Mouse (Mus musculus) CH12.LX (cell line): Measurements from ENCODE around the gene Rpl23. TPM values are rescaled to one million over a fixed set of nuclear protein-coding genes. Genes with fewer than 3 reads are reported as not detected.
"Not testable (repeated sequence)": the region's sequence is repeated elsewhere in the genome, so short reads cannot be mapped to it uniquely, and the experiment has no call there.

Experiments used
- DNase-seq: peaks from one replicate; pipeline ENCODE4 v3.0.0-alpha.2; 2013; ENCODE audit errors: extremely low read depth
- H3K27ac ChIP-seq: 2 replicates; pipeline ENCODE4 v1.5.1; 2012; ENCODE audit warnings: low read depth, mild to moderate bottlenecking, control low read depth, moderate library complexity; ENCODE audit not compliant: insufficient read depth
- H3K27me3 ChIP-seq: replicated peaks from 2 replicates; pipeline ENCODE3; 2012; ENCODE audit warnings: inconsistent platforms
- H3K36me3 ChIP-seq, 2 experiments: replicated peaks in 1 of 2; 2 replicates each; pipeline versions ENCODE3 to v1.6.1; 2012; ENCODE audit warnings: inconsistent platforms in 1 of 2, low read length in 1 of 2, mild to moderate bottlenecking in 1 of 2, mixed read lengths in 1 of 2, moderate library complexity in 1 of 2; ENCODE audit not compliant: control insufficient read depth in 1 of 2, insufficient read depth in 1 of 2
- H3K4me1 ChIP-seq, 2 experiments: 2 replicates each; pipeline ENCODE4 v1.6.1; 2012; ENCODE audit warnings: inconsistent platforms in 1 of 2, moderate library complexity in 1 of 2; ENCODE audit not compliant: insufficient read depth in 2 of 2, control insufficient read depth in 1 of 2
- H3K4me2 ChIP-seq: 2 replicates; pipeline ENCODE4 v1.6.1; 2012; ENCODE audit warnings: low read depth, mild to moderate bottlenecking, control low read depth; ENCODE audit not compliant: poor library complexity, insufficient read depth, severe bottlenecking
- H3K4me3 ChIP-seq, 3 experiments: fragments of 150-350 bp in 1 of 3; sonication (generic) in 1 of 3; replicated peaks in 1 of 3; 2 replicates each; pipeline versions ENCODE3 to v1.5.1; 2011 to 2012; ENCODE audit warnings: low read depth in 2 of 3, low read length in 2 of 3, mild to moderate bottlenecking in 2 of 3, moderate library complexity in 2 of 3, control low read depth in 1 of 3, improper control_type of control experiment in 1 of 3, inconsistent platforms in 1 of 3, mixed read lengths in 1 of 3; ENCODE audit not compliant: poor library complexity in 1 of 3
- H3K79me2 ChIP-seq: replicated peaks from 2 replicates; pipeline ENCODE4 v1.6.1; 2012; ENCODE audit warnings: mild to moderate bottlenecking, moderate library complexity; ENCODE audit not compliant: control insufficient read depth, poor library complexity, insufficient read depth, severe bottlenecking; ENCODE audit errors: extremely low read depth
- H3K9ac ChIP-seq: 2 replicates; pipeline ENCODE4 v1.6.1; 2012; ENCODE audit warnings: low read depth, mild to moderate bottlenecking, control low read depth, moderate library complexity; ENCODE audit not compliant: insufficient read depth
- H3K9me3 ChIP-seq: replicated peaks from 2 replicates; pipeline ENCODE3; 2012; ENCODE audit warnings: low read length, inconsistent platforms, mixed read lengths
- BHLHE40 ChIP-seq: IDR thresholded peaks from 2 replicates; pipeline ENCODE4 v1.6.1; 2011; ENCODE audit warnings: mild to moderate bottlenecking, low read depth, low read length, improper control_type of control experiment
- CHD1 ChIP-seq: IDR thresholded peaks from 2 replicates; pipeline ENCODE4 v1.6.1; 2012; ENCODE audit warnings: low read depth, low read length, improper control_type of control experiment, inconsistent platforms
- CHD2 ChIP-seq: IDR thresholded peaks from 2 replicates; pipeline ENCODE4 v1.6.1; 2011; ENCODE audit warnings: low read length, improper control_type of control experiment
- CTCF ChIP-seq, 2 experiments: IDR thresholded peaks in 1 of 2; conservative IDR thresholded peaks in 1 of 2; 2 replicates each; pipeline ENCODE4 v1.5.1; 2011 to 2012; ENCODE audit warnings: low read depth in 2 of 2, low read length in 2 of 2, improper control_type of control experiment in 1 of 2, inconsistent platforms in 1 of 2, mild to moderate bottlenecking in 1 of 2, moderate library complexity in 1 of 2
- E2F4 ChIP-seq: IDR thresholded peaks from 2 replicates; pipeline ENCODE4 v1.6.1; 2011; ENCODE audit warnings: low read depth, low read length, improper control_type of control experiment; ENCODE audit not compliant: insufficient replicate concordance
- ELF1 ChIP-seq: IDR thresholded peaks from 2 replicates; pipeline ENCODE4 v1.6.1; 2014; ENCODE audit warnings: low read depth, mild to moderate bottlenecking, inconsistent platforms, low read length, improper control_type of control experiment
- ETS1 ChIP-seq: conservative IDR thresholded peaks from 2 replicates; pipeline ENCODE4 v1.6.1; 2012; ENCODE audit warnings: low read depth, mild to moderate bottlenecking, inconsistent platforms, low read length, improper control_type of control experiment, moderate library complexity
- HCFC1 ChIP-seq: IDR thresholded peaks from 2 replicates; pipeline ENCODE4 v1.6.1; 2012; ENCODE audit warnings: low read depth, mild to moderate bottlenecking, inconsistent platforms, low read length, improper control_type of control experiment
- IRF4 ChIP-seq: IDR thresholded peaks from 2 replicates; pipeline ENCODE4 v1.6.1; 2014; ENCODE audit warnings: low read depth, mild to moderate bottlenecking, inconsistent platforms, low read length, improper control_type of control experiment
- JUN ChIP-seq: IDR thresholded peaks from 2 replicates; pipeline ENCODE4 v1.6.1; 2011; ENCODE audit warnings: low read depth, mild to moderate bottlenecking, low read length, improper control_type of control experiment, moderate library complexity; ENCODE audit not compliant: insufficient read depth
- MAX ChIP-seq: IDR thresholded peaks from 2 replicates; pipeline ENCODE4 v1.6.1; 2011; ENCODE audit warnings: low read length, improper control_type of control experiment
- MEF2A ChIP-seq: IDR thresholded peaks from 2 replicates; pipeline ENCODE4 v1.6.1; 2014; ENCODE audit warnings: low read depth, mild to moderate bottlenecking, inconsistent platforms, low read length, improper control_type of control experiment, borderline replicate concordance
- MXI1 ChIP-seq: IDR thresholded peaks from 2 replicates; pipeline ENCODE4 v1.6.1; 2011; ENCODE audit warnings: mild to moderate bottlenecking, low read depth, low read length, improper control_type of control experiment
- MYC ChIP-seq: IDR thresholded peaks from 2 replicates; pipeline ENCODE4 v1.6.1; 2011; ENCODE audit warnings: low read depth, mild to moderate bottlenecking, improper control_type of control experiment, low read length
- NELFE ChIP-seq: IDR thresholded peaks from 2 replicates; pipeline ENCODE4 v1.6.1; 2011; ENCODE audit warnings: low read depth, low read length, improper control_type of control experiment
- NRF1 ChIP-seq: IDR thresholded peaks from 2 replicates; pipeline ENCODE4 v1.6.1; 2014; ENCODE audit warnings: low read depth, mild to moderate bottlenecking, inconsistent platforms, low read length, improper control_type of control experiment, moderate library complexity
- PAX5 ChIP-seq: IDR thresholded peaks from 2 replicates; pipeline ENCODE4 v1.6.1; 2012; ENCODE audit warnings: low read length, inconsistent platforms, mixed read lengths
- POLR2A ChIP-seq: IDR thresholded peaks from 2 replicates; pipeline ENCODE4 v1.6.1; 2011; ENCODE audit warnings: low read depth, mild to moderate bottlenecking, improper control_type of control experiment, low read length
- RAD21 ChIP-seq: IDR thresholded peaks from 2 replicates; pipeline ENCODE4 v1.6.1; 2011; ENCODE audit warnings: low read depth, mild to moderate bottlenecking, low read length, improper control_type of control experiment, moderate library complexity
- SIN3A ChIP-seq: IDR thresholded peaks from 2 replicates; pipeline ENCODE4 v1.6.1; 2012; ENCODE audit warnings: low read length, improper control_type of control experiment, inconsistent platforms
- SMC3 ChIP-seq: IDR thresholded peaks from 2 replicates; pipeline ENCODE4 v1.6.1; 2011; ENCODE audit warnings: low read depth, low read length, improper control_type of control experiment
- TBP ChIP-seq: conservative IDR thresholded peaks from 2 replicates; pipeline ENCODE4 v1.6.1; 2011; ENCODE audit warnings: low read depth, low read length, improper control_type of control experiment
- UBTF ChIP-seq: IDR thresholded peaks from 2 replicates; pipeline ENCODE4 v1.6.1; 2012; ENCODE audit warnings: low read depth, mild to moderate bottlenecking, inconsistent platforms, low read length, improper control_type of control experiment, moderate library complexity
- USF1 ChIP-seq: IDR thresholded peaks from 2 replicates; pipeline ENCODE4 v1.6.1; 2014; ENCODE audit warnings: low read depth, mild to moderate bottlenecking, inconsistent platforms, low read length, improper control_type of control experiment
- ZC3H11A ChIP-seq: IDR thresholded peaks from 2 replicates; pipeline ENCODE4 v1.6.1; 2012; ENCODE audit warnings: low read depth, mild to moderate bottlenecking, inconsistent platforms, low read length, improper control_type of control experiment
- ZKSCAN1 ChIP-seq: IDR thresholded peaks from 2 replicates; pipeline ENCODE4 v1.6.1; 2012; ENCODE audit warnings: low read depth, inconsistent platforms, low read length, improper control_type of control experiment, borderline replicate concordance
- ZMIZ1 ChIP-seq: IDR thresholded peaks from 2 replicates; pipeline ENCODE4 v1.6.1; 2012; ENCODE audit warnings: low read depth, mild to moderate bottlenecking, inconsistent platforms, low read length, improper control_type of control experiment
- ZNF384 ChIP-seq: IDR thresholded peaks from 2 replicates; pipeline ENCODE4 v1.6.1; 2012; ENCODE audit warnings: low read depth, low read length, improper control_type of control experiment, inconsistent platforms
- dilution Hi-C: fragments of 300-500 bp; cut with MboI; formaldehyde crosslinking; loops from 2 replicates; pipeline ENCODE4 v1.14.3; 2020; ENCODE audit warnings: low sequenced_read_pairs; ENCODE audit not compliant: extremely low pct_unique_long_range_greater_than_20kb, extremely low pct_ligation_motif_present
- in situ Hi-C: fragments of 300-500 bp; cut with MboI; formaldehyde crosslinking; loops from 3 replicates; pipeline ENCODE4 v1.14.3; 2019; ENCODE audit warnings: low sequenced_read_pairs, low pct_ligation_motif_present, low pct_unique_long_range_greater_than_20kb, mixed read lengths
- polyA plus RNA-seq: library from polyadenylated mRNA; unstranded; fragments of >175 nt; gene quantifications from 2 replicates; pipeline ENCODE4 v1.2.1, GENCODE M21; 2012; ENCODE audit warnings: low read depth; ENCODE audit not compliant: insufficient read length
- total RNA-seq, 2 experiments: library from RNA; depleted of rRNA; stranded (reverse); fragments of 300-350 nt in 1 of 2; fragments of >200 nt in 1 of 2; gene quantifications; 2 replicates each; pipeline ENCODE4 v1.2.3; 2012 to 2014

The Rpl23 gene
- total and polyA plus RNA-seq, 3 experiments, result 1,387 to 2,073 (median 1,878) TPM

GRCm38 (mm10) chr11:97790778-97791438 is 8.7 kb upstream of the Rpl23 start:
- H3K27me3 ChIP-seq, H3K79me2 ChIP-seq, H3K9ac ChIP-seq, DNase-seq, in situ Hi-C loops, dilution Hi-C loops, H3K4me2 ChIP-seq, H3K27ac ChIP-seq, H3K4me3 ChIP-seq, H3K9me3 ChIP-seq, H3K36me3 ChIP-seq: not testable (repeated sequence)
- 0 out of 4 replicates have a peak, but pooled peaks of 1 of the 2 experiments have one; percentile 1 for TF ChIP-seq CTCF (conservative IDR thresholded peaks at IDR 0.05 in 1 of 2, IDR thresholded peaks at IDR 0.05 in 1 of 2; ENCODE audit: low read depth in 2 of 2, low read length in 2 of 2)
- TF ChIP-seq ZNF384, result peak; percentile 59
- TF ChIP-seq ELF1, result peak; percentile 30; the same call in 1 of the 2 replicates
- peak; percentile 94 for TF ChIP-seq TBP
- H3K4me1 ChIP-seq, result peaks cover 2 to 16% of the 10 kb centered on the region in 2 experiments; a peak in 3 of 4 replicates

- dilution Hi-C loops (no loop called here), in situ Hi-C loops (no loop called here)
Measured at GRCm38 (mm10) chr11:97789727-97790126, 7.5 kb upstream of the Rpl23 start.

GRCm38 (mm10) chr11:97787961-97788360 is 5.7 kb upstream of the Rpl23 start:
- dilution Hi-C loops, result no loop called here
- Histone ChIP-seq H3K27ac (no peak overlapping the region), H3K36me3 (peaks cover 0 to 2% of the 10 kb centered on the region in 2 experiments), H3K79me2 (0 out of 2 replicates have a peak, but pooled peaks cover 2% of the 10 kb centered on the region), H3K27me3 (peaks cover 7% of the 10 kb centered on the region), H3K4me1 (peaks cover 0 to 8% of the 10 kb centered on the region in 2 experiments; a peak in 2 of 4 replicates), H3K4me2 (no peak overlapping the region), H3K9me3 (peaks cover 5% of the 10 kb centered on the region), H3K4me3 (no peak overlapping the region), H3K9ac (no peak overlapping the region)
- DNase-seq, result no peak
- in situ Hi-C loops, result no loop called here
- TF ChIP-seq BHLHE40 (no peak), ETS1 (no peak), SIN3A (no peak), NELFE (no peak), USF1 (no peak), ZC3H11A (no peak), ZKSCAN1 (no peak), UBTF (no peak), ZMIZ1 (no peak), CHD2 (no peak), NRF1 (no peak), JUN (no peak)

More at GRCm38 (mm10) chr11:97789727-97790126, 7.5 kb upstream of the Rpl23 start:
- no peak overlapping the region for H3K9ac ChIP-seq
- DNase-seq, result no peak
- TF ChIP-seq NELFE, result no peak
- TF ChIP-seq PAX5, result no peak
- TF ChIP-seq BHLHE40, result no peak
- no peak for TF ChIP-seq MEF2A
- TF ChIP-seq ZKSCAN1, result no peak
- no peak for TF ChIP-seq E2F4
- TF ChIP-seq MYC, result no peak
- no peak for TF ChIP-seq ELF1
- no peak for TF ChIP-seq ZMIZ1
- TF ChIP-seq RAD21, result no peak
- no peak for TF ChIP-seq MAX
- TF ChIP-seq SMC3, result no peak
- no peak for TF ChIP-seq IRF4
- no peak for TF ChIP-seq CHD1
- TF ChIP-seq SIN3A, result no peak
- no peak for TF ChIP-seq MXI1
- TF ChIP-seq POLR2A, result no peak
- TF ChIP-seq UBTF, result no peak
- TF ChIP-seq HCFC1, result no peak
- H3K4me2 ChIP-seq, result no peak overlapping the region
- no peaks in the 10 kb centered on the region for H3K79me2 ChIP-seq
- H3K4me3 ChIP-seq, result no peak overlapping the region
- no peak overlapping the region for H3K27ac ChIP-seq
- H3K4me1 ChIP-seq, result peaks cover 0 to 14% of the 10 kb centered on the region in 2 experiments; a peak in 2 of 4 replicates
- peaks cover 2% of the 10 kb centered on the region for H3K9me3 ChIP-seq
- H3K27me3 ChIP-seq, result peaks cover 7% of the 10 kb centered on the region
- no peaks in the 10 kb centered on the region for H3K36me3 ChIP-seq
